Mouse (Mus musculus): ENCODE results near the gene Defb38.

Gene Defb38

DNA sequence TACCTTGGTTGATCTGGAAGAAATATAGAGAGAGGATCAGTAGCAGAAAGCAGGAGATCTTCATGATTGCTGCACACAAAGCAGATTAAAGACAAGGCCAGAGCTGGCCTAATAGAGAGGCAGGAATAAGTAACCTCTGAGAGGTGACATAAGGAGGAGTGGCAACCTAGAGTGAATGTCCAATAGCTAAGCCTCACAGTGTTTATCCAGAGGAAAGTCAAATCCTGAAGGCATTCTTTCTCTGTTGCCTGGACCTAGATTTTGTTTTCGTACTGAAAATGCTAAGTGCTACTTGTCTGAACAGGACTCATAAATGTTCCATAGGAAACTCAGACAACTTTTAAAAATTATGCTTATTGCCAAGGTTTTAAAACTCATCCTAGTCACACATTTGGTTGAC is at the start of gene Defb38:
Defb38 (minus strand) TSS at position 101 of the 400 bp plus-strand sequence.
- DNase-seq = no peak

- DNase-seq = no peak
Observed at GRCm38 (mm10) chr8:19066013-19066412, 39.6 kb upstream of the Defb38 start.

DNA sequence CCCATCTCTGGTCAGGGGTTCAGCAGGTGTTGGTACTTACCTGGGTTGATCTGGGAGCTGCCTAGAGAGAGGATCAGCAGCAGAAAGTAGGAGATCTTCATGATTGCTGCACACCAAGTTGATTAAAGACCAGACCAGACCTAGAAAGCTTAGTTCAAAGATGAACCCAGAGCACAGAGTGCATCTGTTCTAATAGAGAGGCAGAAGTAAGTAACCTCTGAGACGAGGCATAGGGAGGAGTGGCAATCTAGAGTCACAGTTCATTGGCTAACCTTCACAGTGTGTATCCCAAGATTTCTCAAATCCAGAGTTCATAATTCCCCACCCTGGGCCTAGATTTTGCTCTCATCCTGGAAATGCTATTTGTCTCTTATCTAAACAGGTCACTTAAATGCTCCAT is 38.3 kb upstream of the Defb38 start, which contains the start of gene Defb39:
Defb39 (minus strand) TSS at position 101 of the 400 bp plus-strand sequence.
- no peak for DNase-seq

GRCm38 (mm10) chr8:19062891-19063290 is 36.5 kb upstream of the Defb38 start:
- DNase-seq = no peak

- no peak for DNase-seq
Observed at GRCm38 (mm10) chr8:19045242-19045641, 18.9 kb upstream of the Defb38 start.

Data from kidney, postnatal 14 days (tissue).